Mouse (Mus musculus) hindbrain, embryonic 16.5 days (tissue): ENCODE measurements at regions not wholly inside any gene's neighbourhood (a gene's known extent, or its start where the extent isn't known, plus 50 kb on each side); places are given as distances from the start of the nearest gene placed in this dataset.

Experiments
- ATAC-seq: fragments of 200-750 bp; cut with Nextera tagmentation; 2 replicates; pipeline ENCODE4 v1.8.0; 2017; ENCODE audit warnings: moderate TSS enrichment, moderate library complexity
- H3K27ac ChIP-seq: fragments of 300-500 bp; sonication (generic); 2 replicates; pipeline ENCODE4 v1.5.1; 2014; ENCODE audit warnings: low read depth, mild to moderate bottlenecking, control low read depth, low read length, moderate library complexity
- H3K27me3 ChIP-seq: fragments of 300-500 bp; sonication (generic); replicated peaks from 2 replicates; pipeline ENCODE4 v1.6.1; 2014; ENCODE audit warnings: low read length; ENCODE audit not compliant: control insufficient read depth, insufficient read depth
- H3K36me3 ChIP-seq: fragments of 300-500 bp; sonication (generic); 2 replicates; pipeline ENCODE4 v1.6.1; 2014; ENCODE audit warnings: mild to moderate bottlenecking, low read length, moderate library complexity, mixed read lengths; ENCODE audit not compliant: control insufficient read depth, insufficient read depth
- H3K4me1 ChIP-seq: fragments of 300-500 bp; sonication (generic); 2 replicates; pipeline ENCODE4 v1.6.1; 2014; ENCODE audit warnings: low read depth, low read length; ENCODE audit not compliant: control insufficient read depth, insufficient read depth
- H3K4me2 ChIP-seq: fragments of 300-500 bp; sonication (generic); 2 replicates; pipeline ENCODE4 v1.6.1; 2014; ENCODE audit warnings: mild to moderate bottlenecking, low read length, control low read depth, moderate library complexity
- H3K4me3 ChIP-seq: fragments of 300-500 bp; sonication (generic); 2 replicates; pipeline ENCODE4 v1.5.1; 2014; ENCODE audit warnings: mild to moderate bottlenecking, low read length, control low read depth, moderate library complexity
- H3K9ac ChIP-seq: fragments of 300-500 bp; sonication (generic); 2 replicates; pipeline ENCODE4 v1.6.1; 2014; ENCODE audit warnings: low read depth, mild to moderate bottlenecking, control low read depth, low read length, moderate library complexity
- H3K9me3 ChIP-seq: fragments of 300-500 bp; sonication (generic); 2 replicates; pipeline ENCODE4 v1.6.1; 2014; ENCODE audit warnings: mild to moderate bottlenecking, low read length, moderate library complexity; ENCODE audit not compliant: control insufficient read depth
- WGBS: fragments of 180-500 bp; shearing (Covaris S2); extraction: QIAGEN DNeasy Blood & Tissue Kit; methylation state at CpG from one replicate; pipeline ENCODE4 v1.1.7; 2014; 5-methylcytosine and 5-hydroxymethylcytosine counted together

GRCm38 (mm10) chr5:75363832-75364231, 210.9 kb upstream of the Kit start:
- no peaks in the 10 kb centered on the region for H3K27me3 ChIP-seq
- H3K4me3 ChIP-seq, result no peak overlapping the region
- no peaks in the 10 kb centered on the region for H3K9me3 ChIP-seq
- no peak overlapping the region for H3K9ac ChIP-seq
- no peak overlapping the region for H3K4me2 ChIP-seq
- H3K4me1 ChIP-seq, result no peaks in the 10 kb centered on the region
- no peaks in the 10 kb centered on the region for H3K36me3 ChIP-seq
- 91% methylated on average over 6 of the region's 6 CpGs for WGBS
- ATAC-seq, result no peak
- no peak overlapping the region for H3K27ac ChIP-seq

- Histone ChIP-seq H3K27ac (no peak overlapping the region), H3K9ac (no peak overlapping the region), H3K4me2 (no peak overlapping the region), H3K4me1 (no peaks in the 10 kb centered on the region), H3K36me3 (no peaks in the 10 kb centered on the region), H3K27me3 (no peaks in the 10 kb centered on the region), H3K4me3 (no peak overlapping the region), H3K9me3 (no peaks in the 10 kb centered on the region)
- WGBS, result 80% methylated on average over 5 of the region's 5 CpGs
- no peak for ATAC-seq
Observed at GRCm38 (mm10) chr5:75367282-75367681, 207.4 kb upstream of the Kit start.

- Histone ChIP-seq H3K4me3 (no peak overlapping the region), H3K4me2 (no peak overlapping the region), H3K9ac (no peak overlapping the region), H3K4me1 (no peaks in the 10 kb centered on the region), H3K9me3 (no peaks in the 10 kb centered on the region), H3K27me3 (no peaks in the 10 kb centered on the region), H3K36me3 (no peaks in the 10 kb centered on the region), H3K27ac (no peak overlapping the region)
- no peak for ATAC-seq
- 90% methylated on average over 5 of the region's 5 CpGs for WGBS
Observed at GRCm38 (mm10) chr5:75368691-75369090, 206.0 kb upstream of the Kit start.

- Histone ChIP-seq H3K4me3 (no peak overlapping the region), H3K9me3 (no peaks in the 10 kb centered on the region), H3K9ac (no peak overlapping the region), H3K36me3 (no peaks in the 10 kb centered on the region), H3K27me3 (no peaks in the 10 kb centered on the region), H3K4me2 (no peak overlapping the region), H3K4me1 (no peaks in the 10 kb centered on the region), H3K27ac (no peak overlapping the region)
- no peak for ATAC-seq
- WGBS, result 62% methylated on average over 3 of the region's 3 CpGs
Observed at GRCm38 (mm10) chr5:75372849-75373248, 201.9 kb upstream of the Kit start.

- 45% methylated on average over 19 of the region's 19 CpGs for WGBS
- no peaks in the 10 kb centered on the region for H3K9me3 ChIP-seq
- no peak for ATAC-seq
- H3K9ac ChIP-seq, result no peak overlapping the region
- no peaks in the 10 kb centered on the region for H3K27me3 ChIP-seq
- H3K27ac ChIP-seq, result no peak overlapping the region
- H3K36me3 ChIP-seq, result no peaks in the 10 kb centered on the region
- no peak overlapping the region for H3K4me2 ChIP-seq
- no peak overlapping the region for H3K4me3 ChIP-seq
- H3K4me1 ChIP-seq, result no peaks in the 10 kb centered on the region
Observed at GRCm38 (mm10) chr5:75377311-75378300, 197.1 kb upstream of the Kit start.

- Histone ChIP-seq H3K4me2 (no peak overlapping the region), H3K4me1 (no peaks in the 10 kb centered on the region), H3K27ac (no peak overlapping the region), H3K4me3 (no peak overlapping the region), H3K36me3 (no peaks in the 10 kb centered on the region), H3K9ac (no peak overlapping the region), H3K9me3 (no peaks in the 10 kb centered on the region), H3K27me3 (no peaks in the 10 kb centered on the region)
- WGBS, result 49% methylated on average over 2 of the region's 2 CpGs
- no peak for ATAC-seq
Observed at GRCm38 (mm10) chr5:75378655-75379054, 196.1 kb upstream of the Kit start.

- H3K9me3 ChIP-seq, result no peaks in the 10 kb centered on the region
- no peak overlapping the region for H3K27ac ChIP-seq
- no peak overlapping the region for H3K4me2 ChIP-seq
- WGBS, result 77% methylated on average over 1 of the region's 1 CpGs
- H3K9ac ChIP-seq, result no peak overlapping the region
- ATAC-seq, result no peak
- H3K4me1 ChIP-seq, result no peaks in the 10 kb centered on the region
- no peak overlapping the region for H3K4me3 ChIP-seq
- no peaks in the 10 kb centered on the region for H3K36me3 ChIP-seq
- no peaks in the 10 kb centered on the region for H3K27me3 ChIP-seq
Observed at GRCm38 (mm10) chr5:75380340-75380739, 194.4 kb upstream of the Kit start.

- H3K27ac ChIP-seq, result no peak overlapping the region
- 94% methylated on average over 3 of the region's 3 CpGs for WGBS
- no peak for ATAC-seq
- H3K27me3 ChIP-seq, result no peaks in the 10 kb centered on the region
- no peaks in the 10 kb centered on the region for H3K36me3 ChIP-seq
- H3K9ac ChIP-seq, result no peak overlapping the region
- no peak overlapping the region for H3K4me3 ChIP-seq
- H3K4me1 ChIP-seq, result no peaks in the 10 kb centered on the region
- H3K4me2 ChIP-seq, result no peak overlapping the region
- H3K9me3 ChIP-seq, result no peaks in the 10 kb centered on the region
Observed at GRCm38 (mm10) chr5:75382138-75382537, 192.6 kb upstream of the Kit start.

GRCm38 (mm10) chr5:75387886-75388454, 186.7 kb upstream of the Kit start:
- Histone ChIP-seq H3K4me3 (no peak overlapping the region), H3K27me3 (no peaks in the 10 kb centered on the region), H3K9me3 (no peaks in the 10 kb centered on the region), H3K4me1 (peaks cover 3% of the 10 kb centered on the region; the same call in 1 of the 2 replicates), H3K36me3 (no peaks in the 10 kb centered on the region), H3K9ac (peak overlapping the region; percentile 38), H3K4me2 (peak overlapping the region; percentile 36), H3K27ac (no peak overlapping the region)
- ATAC-seq, result peak; percentile 40; the same call in 1 of the 2 replicates
- 41% methylated on average over 13 of the region's 13 CpGs for WGBS
